Mouse (Mus musculus): ENCODE data around the gene Scgb2b3.

The Scgb2b3 gene

GRCm38 (mm10) chr7:31362022-31362560 is at the start of gene Scgb2b3:
Gene Scgb2b3, minus strand, starts transcription at chr7:31362072.
- DNase-seq (ENCODE audit: low read depth, low spot score) = no peak

DNA sequence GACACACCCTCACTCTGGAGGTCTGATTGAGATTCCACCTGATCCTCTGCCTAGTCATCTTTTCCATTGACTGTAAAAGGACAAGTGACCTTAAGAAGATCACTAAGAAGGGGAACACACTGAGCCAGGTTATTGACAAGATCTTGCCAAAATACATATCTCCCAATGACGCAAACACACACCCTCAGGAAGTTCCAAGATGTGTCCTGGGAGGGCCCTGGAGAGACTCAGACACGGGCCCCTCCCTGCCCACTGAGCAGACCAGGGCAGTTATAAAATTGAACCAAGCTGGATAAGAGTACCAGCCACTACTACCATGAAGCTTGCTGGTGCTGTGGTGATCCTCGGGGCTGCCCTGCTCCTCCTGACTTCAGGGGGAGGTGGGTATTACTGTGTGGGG is 13.4 kb upstream of the Scgb2b3 start, which contains the start of gene Scgb1b3:
Gene Scgb1b3 (plus strand): TSS at position 301 of the 400 bp plus-strand sequence.
- DNase-seq (ENCODE audit: low read depth, low spot score) = no peak
